Mouse (Mus musculus): Measurements from ENCODE around the gene Acads. TPM values are rescaled to one million over a fixed set of nuclear protein-coding genes. Genes with fewer than 3 reads are reported as not detected.
A peak's percentile ranks its signal among the peaks of the same experiment; 100 is the strongest.

Gene Acads
- polyA plus RNA-seq, 1 experiment from 2014 or later: 21.6 TPM

DNA sequence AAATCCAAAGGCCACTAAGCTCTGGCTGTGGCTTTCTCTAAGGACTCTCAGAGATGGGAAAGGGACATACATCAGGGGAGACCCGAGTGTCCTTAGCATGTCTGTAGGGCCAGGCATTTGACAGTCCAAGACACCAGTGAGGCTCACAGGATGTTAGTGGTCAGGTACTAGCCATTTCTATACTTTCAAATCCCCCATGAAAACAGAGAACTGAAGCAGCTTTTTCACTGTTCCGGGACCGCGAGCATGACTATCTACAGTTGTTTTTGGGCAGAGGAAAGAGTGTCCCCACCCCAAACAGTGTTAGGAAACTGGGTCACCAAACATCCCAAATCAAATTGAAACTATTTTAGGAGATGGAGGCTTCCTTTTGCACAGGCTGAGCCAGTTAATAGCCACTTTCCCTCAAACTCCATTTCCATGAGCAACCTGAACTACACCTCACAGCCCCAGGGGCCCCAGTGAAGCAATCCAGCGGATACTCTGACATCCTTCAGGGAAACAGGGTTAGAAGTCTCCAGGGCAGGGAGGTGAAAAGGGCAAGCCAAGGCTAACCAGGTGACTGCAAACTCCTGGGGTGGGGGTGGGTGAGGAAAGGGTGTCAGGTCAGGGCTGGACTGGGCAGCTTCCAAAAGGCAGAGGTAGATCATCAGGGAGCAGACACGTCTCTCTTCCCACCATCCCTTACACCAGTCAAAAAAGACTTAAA, 14.4 kb upstream of the Acads start:
- no peak overlapping the region for H3K27ac ChIP-seq (ENCODE audit: low read depth, low read length)
- H3K4me1 ChIP-seq (ENCODE audit: control insufficient read depth, insufficient read depth, low read length): peaks cover 8% of the 10 kb centered on the region
- peak overlapping the region; percentile 97 for H3K4me3 ChIP-seq (ENCODE audit: low read depth, low read length)
- H3K9me3 ChIP-seq (ENCODE audit: control insufficient read depth, low read length): no peaks in the 10 kb centered on the region
- no peak for DNase-seq (ENCODE audit: low spot score, missing footprints)
- ATAC-seq (ENCODE audit: low FRiP score): no peak
- H3K4me2 ChIP-seq: peak overlapping the region; percentile 93
- H3K36me3 ChIP-seq (ENCODE audit: control insufficient read depth, insufficient read depth, low read length): 0 out of 2 replicates have a peak, but pooled peaks cover 2% of the 10 kb centered on the region
- 67% methylated on average over 6 of the region's 6 CpGs for WGBS
- H3K9ac ChIP-seq (ENCODE audit: low read length): peak overlapping the region; percentile 91
- no peaks in the 10 kb centered on the region for H3K27me3 ChIP-seq (ENCODE audit: control insufficient read depth, insufficient read depth, low read length)

DNA sequence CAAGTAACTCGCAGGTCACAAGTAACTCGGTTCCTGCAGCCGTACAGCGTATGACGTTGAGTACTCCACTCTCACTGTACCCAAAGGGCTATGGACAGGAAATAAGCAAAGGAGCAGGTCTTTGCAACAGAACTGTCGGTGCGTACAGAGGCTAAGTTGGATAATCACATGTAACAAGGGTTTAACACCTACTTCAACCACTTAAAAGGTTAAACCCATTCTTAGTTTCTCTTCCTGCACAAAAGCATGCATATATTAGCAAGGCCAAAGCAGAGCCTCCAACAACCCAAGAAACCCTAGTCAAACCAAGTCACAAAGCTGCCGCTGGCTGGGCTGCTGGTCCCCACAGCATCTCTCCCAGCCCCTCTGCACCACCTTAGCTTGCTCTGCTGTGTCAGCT, 13.3 kb upstream of the Acads start:
- H3K36me3 ChIP-seq (ENCODE audit: control insufficient read depth, insufficient read depth, low read length): 0 out of 2 replicates have a peak, but pooled peaks cover 2% of the 10 kb centered on the region
- no peak overlapping the region for H3K9ac ChIP-seq (ENCODE audit: low read length)
- H3K27ac ChIP-seq (ENCODE audit: low read depth, low read length): no peak overlapping the region
- peaks cover 8% of the 10 kb centered on the region for H3K4me1 ChIP-seq (ENCODE audit: control insufficient read depth, insufficient read depth, low read length)
- 0 out of 2 replicates have a peak overlapping the region, but pooled peaks have one; percentile 15 for H3K4me2 ChIP-seq
- ATAC-seq (ENCODE audit: low FRiP score) (no peak), DNase-seq (ENCODE audit: low spot score, missing footprints) (no peak)
- WGBS: 89% methylated on average over 8 of the region's 8 CpGs
- H3K4me3 ChIP-seq (ENCODE audit: low read depth, low read length): no peak overlapping the region
- no peaks in the 10 kb centered on the region for H3K9me3 ChIP-seq (ENCODE audit: control insufficient read depth, low read length)
- H3K27me3 ChIP-seq (ENCODE audit: control insufficient read depth, insufficient read depth, low read length): no peaks in the 10 kb centered on the region

DNA sequence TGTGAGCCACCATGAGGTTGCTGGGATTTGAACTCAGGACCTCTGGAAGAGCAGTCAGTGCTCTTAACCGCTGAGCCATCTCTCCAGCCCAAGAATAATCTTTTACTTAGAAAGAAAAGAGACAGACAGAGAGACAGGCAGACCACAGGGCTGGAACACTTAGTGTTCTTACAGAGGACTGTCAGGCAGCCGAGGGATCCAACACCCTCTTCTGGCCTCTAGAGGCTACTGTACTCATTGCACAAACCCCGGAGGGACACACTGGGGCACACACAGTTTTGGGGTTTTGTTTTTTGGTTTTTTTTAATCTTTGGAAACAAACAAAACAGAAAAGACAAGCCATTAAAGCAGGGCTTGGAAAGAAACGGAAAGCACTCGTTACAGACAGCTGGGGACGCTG, 10.2 kb upstream of the Acads start:
- no peak overlapping the region for H3K9ac ChIP-seq (ENCODE audit: low read length)
- DNase-seq (ENCODE audit: low spot score, missing footprints) (no peak), ATAC-seq (ENCODE audit: low FRiP score) (no peak)
- H3K27ac ChIP-seq (ENCODE audit: low read depth, low read length): no peak overlapping the region
- no peaks in the 10 kb centered on the region for H3K9me3 ChIP-seq (ENCODE audit: control insufficient read depth, low read length)
- WGBS: 86% methylated on average over 6 of the region's 6 CpGs
- H3K27me3 ChIP-seq (ENCODE audit: control insufficient read depth, insufficient read depth, low read length): no peaks in the 10 kb centered on the region
- H3K4me1 ChIP-seq (ENCODE audit: control insufficient read depth, insufficient read depth, low read length): peaks cover 11% of the 10 kb centered on the region
- H3K4me3 ChIP-seq (ENCODE audit: low read depth, low read length): no peak overlapping the region
- H3K4me2 ChIP-seq: no peak overlapping the region
- peaks cover 16% of the 10 kb centered on the region for H3K36me3 ChIP-seq (ENCODE audit: control insufficient read depth, insufficient read depth, low read length)

DNA sequence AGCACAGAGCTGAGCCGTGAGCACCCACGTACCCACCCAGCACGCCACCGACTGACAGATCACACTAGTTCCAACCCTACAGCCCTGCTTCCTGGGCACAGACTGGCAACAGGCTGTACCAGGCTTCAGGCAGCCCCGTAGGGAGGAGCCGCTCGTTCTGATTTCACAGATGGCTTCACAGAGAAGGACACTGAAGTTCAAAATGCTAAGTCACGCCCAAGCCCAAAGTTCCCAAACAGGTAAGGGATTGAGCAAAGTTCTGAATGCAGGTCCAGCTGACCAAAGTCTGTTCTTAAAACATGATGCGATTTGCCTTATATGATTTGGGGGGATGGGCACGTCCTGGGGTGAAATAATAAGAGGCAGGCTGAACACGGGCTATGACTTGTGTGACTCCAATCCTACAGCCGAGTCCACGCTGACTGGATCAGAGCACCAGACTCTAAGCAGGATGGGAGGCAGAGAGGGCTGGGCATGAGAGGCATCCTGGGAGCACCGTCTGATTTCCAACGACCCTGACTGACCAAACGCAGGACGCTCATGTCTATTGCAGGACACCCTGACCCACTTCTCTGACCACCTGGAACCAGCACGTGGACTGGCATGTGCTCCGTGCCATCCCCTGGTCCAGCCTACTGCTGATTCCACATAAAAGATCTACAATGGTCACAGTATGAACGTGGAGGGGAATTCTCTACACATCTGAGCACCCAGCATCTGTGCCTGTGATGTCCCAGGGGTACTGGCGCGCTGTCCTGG, 8.5 kb upstream of the Acads start:
- Histone ChIP-seq H3K27ac (ENCODE audit: low read depth, low read length) (no peak overlapping the region), H3K4me3 (ENCODE audit: low read depth, low read length) (no peak overlapping the region), H3K27me3 (ENCODE audit: control insufficient read depth, insufficient read depth, low read length) (no peaks in the 10 kb centered on the region), H3K9me3 (ENCODE audit: control insufficient read depth, low read length) (no peaks in the 10 kb centered on the region), H3K36me3 (ENCODE audit: control insufficient read depth, insufficient read depth, low read length) (peaks cover 16% of the 10 kb centered on the region), H3K4me1 (ENCODE audit: control insufficient read depth, insufficient read depth, low read length) (peaks cover 3% of the 10 kb centered on the region; the same call in 1 of the 2 replicates), H3K9ac (ENCODE audit: low read length) (no peak overlapping the region), H3K4me2 (no peak overlapping the region)
- 92% methylated on average over 22 of the region's 22 CpGs for WGBS
- DNase-seq (ENCODE audit: low spot score, missing footprints): no peak
- no peak for ATAC-seq (ENCODE audit: low FRiP score)

DNA sequence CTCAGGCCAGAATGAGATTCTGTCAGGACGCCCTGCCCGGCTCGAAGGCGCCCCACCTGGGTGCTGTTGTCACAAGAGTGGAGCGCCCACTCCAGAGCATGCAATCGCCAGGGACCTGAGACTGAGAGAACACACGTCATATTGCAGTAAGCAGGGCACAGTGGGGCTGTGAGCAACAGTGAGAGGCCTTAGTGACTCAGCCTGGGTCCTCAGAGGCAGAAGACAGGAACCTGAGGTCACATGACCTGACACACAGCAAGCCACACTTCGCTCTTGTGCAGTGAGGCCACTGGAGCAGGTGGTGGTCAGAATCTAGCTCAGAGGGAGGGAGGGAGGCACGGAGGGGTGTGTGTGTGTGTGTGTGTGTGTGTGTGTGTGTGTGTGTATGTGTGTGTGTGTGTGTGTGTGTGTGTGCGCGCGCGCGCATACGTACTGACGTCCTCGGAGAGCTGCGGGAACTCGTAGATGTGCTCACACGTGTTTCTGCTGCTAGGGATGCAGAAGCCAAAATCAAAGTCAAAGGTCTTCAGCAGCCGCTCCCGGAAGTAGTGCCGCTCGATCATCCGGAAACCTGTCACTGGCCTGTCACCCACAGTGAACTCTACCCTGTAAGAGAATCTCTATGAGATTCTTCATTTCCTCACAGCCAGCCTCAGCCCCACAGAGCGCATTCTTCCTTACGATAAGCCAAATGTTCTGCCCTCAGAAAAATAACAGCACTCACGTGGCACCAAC, 7.6 kb upstream of the Acads start:
- Histone ChIP-seq H3K27me3 (ENCODE audit: control insufficient read depth, insufficient read depth, low read length) (no peaks in the 10 kb centered on the region), H3K36me3 (ENCODE audit: control insufficient read depth, insufficient read depth, low read length) (peaks cover 16% of the 10 kb centered on the region), H3K9me3 (ENCODE audit: control insufficient read depth, low read length) (no peaks in the 10 kb centered on the region), H3K4me1 (ENCODE audit: control insufficient read depth, insufficient read depth, low read length) (peaks cover 3% of the 10 kb centered on the region; the same call in 1 of the 2 replicates), H3K4me2 (no peak overlapping the region), H3K9ac (ENCODE audit: low read length) (no peak overlapping the region), H3K4me3 (ENCODE audit: low read depth, low read length) (no peak overlapping the region), H3K27ac (ENCODE audit: low read depth, low read length) (no peak overlapping the region)
- 92% methylated on average over 27 of the region's 28 CpGs for WGBS
- no peak for DNase-seq (ENCODE audit: low spot score, missing footprints)
- no peak for ATAC-seq (ENCODE audit: low FRiP score)

DNA sequence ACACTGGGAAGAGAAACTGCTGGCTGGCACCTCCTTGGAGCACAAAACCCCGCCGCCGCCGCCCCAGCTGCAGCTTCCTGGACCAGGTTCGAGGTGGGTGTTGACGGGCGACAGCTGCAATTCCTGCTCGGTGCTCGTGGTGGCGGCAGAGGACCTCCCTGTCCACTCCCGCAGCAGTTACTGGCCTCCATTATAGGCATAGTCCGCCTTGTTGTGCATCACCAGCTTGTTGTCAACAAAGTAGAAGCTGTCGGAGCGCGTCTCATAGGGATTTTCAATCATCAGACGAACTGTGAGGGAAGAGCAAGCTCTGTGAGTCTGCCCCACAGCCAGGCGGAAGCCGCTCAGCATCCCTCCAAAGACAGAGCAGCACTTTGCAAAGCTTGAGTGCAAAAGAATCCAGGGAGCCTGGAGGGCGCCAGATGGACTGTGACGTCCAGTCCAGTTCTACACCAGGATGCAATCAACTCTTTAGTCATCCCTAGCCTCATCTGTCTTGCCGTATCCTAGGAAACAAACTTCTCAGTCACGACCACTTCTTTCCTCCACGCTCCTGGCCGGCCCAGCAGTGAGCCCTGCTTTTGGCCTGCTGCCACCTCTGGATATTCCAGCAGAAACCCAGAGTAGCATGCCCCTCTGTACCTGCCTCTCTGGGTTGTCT, 6.2 kb upstream of the Acads start:
- Histone ChIP-seq H3K4me3 (ENCODE audit: low read depth, low read length) (no peak overlapping the region), H3K27ac (ENCODE audit: low read depth, low read length) (peak overlapping the region; percentile 44; the same call in 1 of the 2 replicates), H3K9me3 (ENCODE audit: control insufficient read depth, low read length) (no peaks in the 10 kb centered on the region), H3K9ac (ENCODE audit: low read length) (no peak overlapping the region), H3K4me2 (no peak overlapping the region), H3K4me1 (ENCODE audit: control insufficient read depth, insufficient read depth, low read length) (peaks cover 3% of the 10 kb centered on the region; the same call in 1 of the 2 replicates), H3K36me3 (ENCODE audit: control insufficient read depth, insufficient read depth, low read length) (peaks cover 16% of the 10 kb centered on the region), H3K27me3 (ENCODE audit: control insufficient read depth, insufficient read depth, low read length) (no peaks in the 10 kb centered on the region)
- DNase-seq (ENCODE audit: low spot score, missing footprints): peak; percentile 97
- 32% methylated on average over 24 of the region's 24 CpGs for WGBS
- ATAC-seq (ENCODE audit: low FRiP score): peak; percentile 67; the same call in 1 of the 2 replicates

DNA sequence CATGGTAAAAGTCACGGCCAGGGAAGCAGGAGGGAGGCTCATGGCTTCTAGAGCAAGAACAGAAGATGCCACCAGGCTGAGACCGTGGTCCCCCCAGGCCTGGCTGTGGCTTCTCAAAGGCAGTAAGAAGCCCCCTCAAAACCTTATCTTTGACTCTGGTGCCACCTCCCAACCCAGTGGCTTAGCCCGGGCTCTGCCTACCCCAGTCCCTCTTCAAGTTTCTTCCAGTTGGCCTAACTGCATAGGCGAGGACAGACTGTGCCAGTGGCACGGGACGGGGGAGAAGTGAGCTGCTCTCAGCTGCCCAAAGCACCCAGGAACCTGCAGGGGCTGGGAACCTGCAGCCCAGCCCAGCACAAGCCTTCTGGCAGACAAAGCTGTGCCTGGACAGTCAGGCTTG, 5.5 kb upstream of the Acads start:
- ATAC-seq (ENCODE audit: low FRiP score): no peak
- Histone ChIP-seq H3K36me3 (ENCODE audit: control insufficient read depth, insufficient read depth, low read length) (peaks cover 14% of the 10 kb centered on the region), H3K9me3 (ENCODE audit: control insufficient read depth, low read length) (no peaks in the 10 kb centered on the region), H3K4me1 (ENCODE audit: control insufficient read depth, insufficient read depth, low read length) (peaks cover 3% of the 10 kb centered on the region; the same call in 1 of the 2 replicates), H3K27me3 (ENCODE audit: control insufficient read depth, insufficient read depth, low read length) (no peaks in the 10 kb centered on the region), H3K27ac (ENCODE audit: low read depth, low read length) (no peak overlapping the region), H3K9ac (ENCODE audit: low read length) (no peak overlapping the region), H3K4me2 (no peak overlapping the region), H3K4me3 (ENCODE audit: low read depth, low read length) (no peak overlapping the region)
- WGBS: 96% methylated on average over 6 of the region's 6 CpGs
- no peak for DNase-seq (ENCODE audit: low spot score, missing footprints)

DNA sequence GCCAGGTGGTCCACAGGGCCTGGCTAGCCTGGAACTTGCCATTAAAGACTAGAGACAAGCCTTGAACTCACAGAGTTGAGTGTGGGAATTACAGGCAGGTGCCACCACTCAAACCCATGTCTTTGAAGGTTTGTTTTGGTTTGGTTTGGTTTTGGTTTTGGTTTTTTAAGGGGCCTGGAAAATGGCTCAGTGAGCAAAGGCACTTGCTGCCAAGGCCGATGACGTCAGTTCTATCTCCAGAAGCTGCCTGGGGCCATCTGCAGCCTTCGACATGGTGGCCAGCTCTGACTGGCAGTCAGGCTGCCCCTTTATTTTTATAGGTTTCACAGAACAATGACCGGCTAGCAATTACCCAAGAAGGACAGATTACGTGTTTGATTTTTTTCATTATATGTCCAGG, 1.8 kb upstream of the Acads start:
- peaks cover 5% of the 10 kb centered on the region; the same call in 1 of the 2 replicates for H3K4me1 ChIP-seq (ENCODE audit: control insufficient read depth, insufficient read depth, low read length)
- WGBS: 89% methylated on average over 5 of the region's 5 CpGs
- H3K36me3 ChIP-seq (ENCODE audit: control insufficient read depth, insufficient read depth, low read length): peaks cover 8% of the 10 kb centered on the region

More for the DNA sequence above, 1.8 kb upstream of the Acads start:
- ATAC-seq (ENCODE audit: low FRiP score): no peak
- Histone ChIP-seq H3K27me3 (ENCODE audit: control insufficient read depth, insufficient read depth, low read length) (no peaks in the 10 kb centered on the region), H3K4me2 (no peak overlapping the region), H3K9me3 (ENCODE audit: control insufficient read depth, low read length) (no peaks in the 10 kb centered on the region), H3K27ac (ENCODE audit: low read depth, low read length) (no peak overlapping the region), H3K4me3 (ENCODE audit: low read depth, low read length) (no peak overlapping the region), H3K9ac (ENCODE audit: low read length) (no peak overlapping the region)
- DNase-seq (ENCODE audit: low spot score, missing footprints): no peak

Measured in midbrain, embryonic 11.5 days (tissue).